Mouse (Mus musculus) heart, adult 2 months (tissue): ENCODE data around the gene Kirrel3. TPM values are rescaled to one million over a fixed set of nuclear protein-coding genes. Genes with fewer than 3 reads are reported as not detected.

Source experiments
- DNase-seq, 2 experiments: peaks; one replicate each; pipeline ENCODE4 v3.0.0; 2021
- H3K27ac ChIP-seq: fragments of 200-600 bp; 2 replicates; pipeline ENCODE4 v1.8.1; 2022
- H3K27me3 ChIP-seq: fragments of 200-500 bp; 2 replicates; pipeline ENCODE4 v1.6.1; 2012; ENCODE audit warnings: mild to moderate bottlenecking, low read length, inconsistent platforms, mixed read lengths; ENCODE audit not compliant: control insufficient read depth, insufficient read depth
- H3K36me3 ChIP-seq: fragments of 200-500 bp; 2 replicates; pipeline ENCODE4 v1.6.1; 2012; ENCODE audit warnings: low read length, inconsistent platforms; ENCODE audit not compliant: control insufficient read depth, insufficient read depth
- H3K4me1 ChIP-seq: fragments of 200-500 bp; 2 replicates; pipeline ENCODE4 v1.6.1; 2011; ENCODE audit warnings: low read length; ENCODE audit not compliant: control insufficient read depth, insufficient read depth
- H3K4me3 ChIP-seq: fragments of 200-600 bp; 2 replicates; pipeline ENCODE4 v1.8.1; 2022
- H3K79me2 ChIP-seq: fragments of 200-500 bp; replicated peaks from 2 replicates; pipeline ENCODE4 v1.6.1; 2012; ENCODE audit warnings: mild to moderate bottlenecking, inconsistent platforms, low read length, moderate library complexity, mixed read lengths; ENCODE audit not compliant: control insufficient read depth, insufficient read depth
- H3K9ac ChIP-seq: fragments of 200-500 bp; 2 replicates; pipeline ENCODE4 v1.6.1; 2012; ENCODE audit warnings: low read depth, mild to moderate bottlenecking, control low read depth, inconsistent platforms, low read length, mixed read lengths
- CTCF ChIP-seq: fragments of 200-600 bp; IDR thresholded peaks from 2 replicates; pipeline ENCODE4 v1.8.1; 2022; ENCODE audit warnings: antibody characterized with exemption, mild to moderate bottlenecking, moderate library complexity
- EP300 ChIP-seq: fragments of 200-500 bp; IDR thresholded peaks from 2 replicates; pipeline ENCODE4 v1.6.1; 2011; ENCODE audit warnings: low read depth, low read length, control low read depth; ENCODE audit not compliant: insufficient read depth
- POLR2A ChIP-seq: fragments of 200-500 bp; IDR thresholded peaks from 2 replicates; pipeline ENCODE4 v1.6.1; 2011; ENCODE audit warnings: mild to moderate bottlenecking, low read depth, low read length, control low read depth; ENCODE audit not compliant: insufficient read depth
- WGBS: fragments of 180-500 bp; shearing (Covaris S2); methylation state at CpG from one replicate; pipeline ENCODE4 v1.1.7; 2018; 5-methylcytosine and 5-hydroxymethylcytosine counted together
- intact Hi-C: fragments of 180-260 bp; cut with DNase I; formaldehyde crosslinking; loops from one replicate; pipeline ENCODE4 v1.15.1; 2025
- polyA plus RNA-seq: library from polyadenylated mRNA; depleted of rRNA; stranded (reverse); fragments of >200 nt; gene quantifications from 2 replicates; pipeline ENCODE4 v1.2.3, GENCODE M21; 2012
- total RNA-seq, 2 experiments: library from RNA; stranded (reverse); gene quantifications; 2 replicates each; pipeline ENCODE4 v1.2.3; 2021

Gene Kirrel3
- total and polyA plus RNA-seq, 3 experiments = 0.18 to 0.59 (median 0.57) TPM

- no peak for DNase-seq
- 75% methylated on average over 6 of the region's 6 CpGs for WGBS
- no peaks in the 10 kb centered on the region for H3K27me3 ChIP-seq
- H3K27ac ChIP-seq = no peak overlapping the region
- no peak overlapping the region for H3K9ac ChIP-seq
- H3K4me3 ChIP-seq = no peak overlapping the region
- no peaks in the 10 kb centered on the region for H3K4me1 ChIP-seq
- TF ChIP-seq EP300 (no peak), POLR2A (no peak), CTCF (no peak)
- intact Hi-C loops = no loop called here
- no peaks in the 10 kb centered on the region for H3K79me2 ChIP-seq
- H3K36me3 ChIP-seq = no peaks in the 10 kb centered on the region
Measured at GRCm38 (mm10) chr9:34686798-34687197, 201.1 kb downstream of the Kirrel3 start.

- WGBS = 48% methylated on average over 4 of the region's 4 CpGs
- Histone ChIP-seq H3K79me2 (no peaks in the 10 kb centered on the region), H3K36me3 (no peaks in the 10 kb centered on the region), H3K4me3 (no peak overlapping the region), H3K9ac (no peak overlapping the region), H3K4me1 (no peaks in the 10 kb centered on the region), H3K27me3 (no peaks in the 10 kb centered on the region), H3K27ac (no peak overlapping the region)
- TF ChIP-seq EP300 = no peak
- no peak for TF ChIP-seq POLR2A
- DNase-seq = no peak
- intact Hi-C loops = no loop called here
Measured at GRCm38 (mm10) chr9:34688358-34688757, 202.7 kb downstream of the Kirrel3 start.

- Histone ChIP-seq H3K79me2 (no peaks in the 10 kb centered on the region), H3K36me3 (no peaks in the 10 kb centered on the region), H3K4me1 (no peaks in the 10 kb centered on the region), H3K4me3 (no peak overlapping the region), H3K27ac (no peak overlapping the region), H3K9ac (no peak overlapping the region), H3K27me3 (no peaks in the 10 kb centered on the region)
- 76% methylated on average over 3 of the region's 3 CpGs for WGBS
- intact Hi-C loops = no loop called here
- no peak for DNase-seq
- TF ChIP-seq CTCF (no peak), EP300 (no peak), POLR2A (no peak)
Measured at GRCm38 (mm10) chr9:34689375-34689774, 203.7 kb downstream of the Kirrel3 start.

- no peak for TF ChIP-seq POLR2A
- TF ChIP-seq CTCF = no peak
- TF ChIP-seq EP300 = no peak
- Histone ChIP-seq H3K4me3 (no peak overlapping the region), H3K9ac (no peak overlapping the region), H3K27ac (no peak overlapping the region), H3K36me3 (no peaks in the 10 kb centered on the region), H3K79me2 (no peaks in the 10 kb centered on the region), H3K4me1 (no peaks in the 10 kb centered on the region), H3K27me3 (no peaks in the 10 kb centered on the region)
- intact Hi-C loops = no loop called here
- 68% methylated on average over 5 of the region's 5 CpGs for WGBS
- DNase-seq = no peak
Measured at GRCm38 (mm10) chr9:34695646-34696045, 210.0 kb downstream of the Kirrel3 start.

GRCm38 (mm10) chr9:34703547-34704300 lies 218.0 kb downstream of the Kirrel3 start:
- no peak overlapping the region for H3K4me3 ChIP-seq
- no peak overlapping the region for H3K27ac ChIP-seq
- 82% methylated on average over 12 of the region's 12 CpGs for WGBS
- no peak overlapping the region for H3K9ac ChIP-seq
- H3K27me3 ChIP-seq = no peaks in the 10 kb centered on the region
- no peaks in the 10 kb centered on the region for H3K79me2 ChIP-seq
- no peak for DNase-seq
- intact Hi-C loops = no loop called here
- TF ChIP-seq POLR2A = no peak
- TF ChIP-seq CTCF = no peak
- TF ChIP-seq EP300 = no peak
- H3K4me1 ChIP-seq = no peaks in the 10 kb centered on the region
- H3K36me3 ChIP-seq = no peaks in the 10 kb centered on the region

GRCm38 (mm10) chr9:34704357-34704756 lies 218.7 kb downstream of the Kirrel3 start:
- 46% methylated on average over 2 of the region's 2 CpGs for WGBS
- Histone ChIP-seq H3K27me3 (no peaks in the 10 kb centered on the region), H3K4me1 (no peaks in the 10 kb centered on the region), H3K27ac (no peak overlapping the region), H3K36me3 (no peaks in the 10 kb centered on the region), H3K79me2 (no peaks in the 10 kb centered on the region), H3K9ac (no peak overlapping the region), H3K4me3 (no peak overlapping the region)
- DNase-seq = no peak
- intact Hi-C loops = no loop called here
- no peak for TF ChIP-seq POLR2A
- TF ChIP-seq EP300 = no peak
- TF ChIP-seq CTCF = no peak
